Mouse (Mus musculus) kidney, adult 8-10 months (tissue): ENCODE data around the gene Nob1.

Source experiments
- DNase-seq, 2 experiments: peaks; one replicate each; pipeline ENCODE4 v3.0.0; 2022

Nob1 gene

GRCm38 (mm10) chr8:107435962-107436831, 11.3 kb upstream of the Nob1 start, which contains the start of gene Wwp2:
Gene Wwp2, plus strand, starts transcription at chr8:107436365.
- peak; percentile 74 to 76 for DNase-seq

DNA sequence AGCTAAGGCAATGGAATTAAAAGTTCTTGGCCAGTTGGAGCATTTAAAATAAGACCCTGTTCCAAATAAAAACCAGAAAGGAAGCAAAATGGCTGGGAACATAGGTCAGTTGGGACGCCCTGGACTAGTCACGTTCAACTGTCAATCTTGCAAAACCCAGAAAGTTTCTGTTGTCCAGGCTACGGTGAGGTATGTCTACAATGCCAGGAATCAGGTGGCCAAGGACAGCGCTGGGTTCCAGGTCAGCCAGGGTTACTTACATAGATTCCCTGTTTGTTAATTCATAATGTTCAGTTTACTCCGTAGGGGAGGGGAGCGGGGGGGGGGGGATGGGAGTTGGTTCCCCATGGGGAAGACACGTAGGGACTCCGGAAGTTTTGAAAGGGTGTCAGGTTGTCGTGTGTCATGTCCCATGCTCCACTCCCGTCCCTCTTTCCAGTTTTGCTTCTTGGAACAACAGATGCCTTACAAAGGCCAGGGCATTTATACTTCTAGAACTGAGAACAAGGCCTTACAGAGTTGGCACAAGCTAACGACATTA, 10.6 kb upstream of the Nob1 start:
- no peak for DNase-seq

DNA sequence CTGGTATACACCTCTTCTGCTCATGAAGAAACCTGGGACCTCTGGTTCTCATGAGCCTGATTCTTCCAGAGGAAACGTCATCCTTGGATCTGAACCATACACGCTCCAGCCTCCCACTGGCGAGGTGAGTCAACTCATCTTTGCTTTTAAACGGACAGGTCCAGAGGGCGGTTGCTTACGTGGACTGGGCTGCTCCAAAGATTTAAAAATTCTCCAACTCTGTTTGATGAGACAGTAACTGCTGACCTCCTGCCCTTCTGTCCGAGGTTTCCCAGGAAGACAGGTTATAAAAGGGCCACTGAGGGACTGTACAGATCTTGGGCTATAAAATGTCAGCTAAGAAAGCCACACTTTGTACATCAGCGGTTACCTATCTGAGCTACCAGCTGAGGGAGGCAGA, 6.0 kb upstream of the Nob1 start:
- DNase-seq = peak; percentile 66 to 68

DNA sequence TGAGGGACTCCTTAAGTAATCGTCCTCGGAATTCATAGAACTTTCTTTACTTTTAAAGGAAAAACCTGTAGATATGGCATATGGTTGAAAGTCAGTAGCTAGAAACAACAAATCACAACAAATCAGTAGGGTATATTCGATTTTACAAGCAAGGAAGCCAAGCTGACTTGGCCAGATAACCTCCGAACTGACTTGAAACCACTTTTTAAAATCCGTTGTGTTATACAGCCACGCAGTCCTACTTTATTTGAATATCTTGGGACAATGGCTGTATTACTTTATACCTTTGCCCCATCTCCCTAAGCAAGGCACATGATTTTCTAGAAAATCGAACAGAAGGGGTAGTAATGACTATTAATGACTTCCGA, 363 bp upstream of the Nob1 start:
- DNase-seq = no peak

GRCm38 (mm10) chr8:107424176-107424575, 675 bp downstream of the Nob1 start:
- DNase-seq = no peak

- peak in 1 of 2 experiments; percentile 65 for DNase-seq
Observed at GRCm38 (mm10) chr8:107417001-107417400, 7.8 kb downstream of the Nob1 start.

DNA sequence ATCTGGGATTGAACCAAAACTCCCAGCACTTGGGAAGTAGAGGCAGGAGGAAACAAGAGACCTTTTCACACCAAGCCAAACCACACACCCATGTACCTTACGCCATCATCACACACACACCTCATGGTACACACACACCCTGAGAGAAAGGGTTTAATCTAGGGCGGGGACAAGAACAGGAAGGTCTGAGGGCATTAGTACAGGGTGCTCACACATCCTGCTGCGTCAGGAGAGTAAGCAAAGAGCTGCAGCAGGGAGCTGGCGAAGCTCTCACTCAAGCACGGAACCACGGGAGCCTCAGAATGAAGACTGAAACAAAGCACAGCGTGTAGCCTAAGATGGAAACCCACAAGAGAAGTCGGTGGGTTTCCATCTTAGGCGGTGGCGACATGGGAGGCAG, 11.0 kb downstream of the Nob1 start:
- DNase-seq = no peak

DNA sequence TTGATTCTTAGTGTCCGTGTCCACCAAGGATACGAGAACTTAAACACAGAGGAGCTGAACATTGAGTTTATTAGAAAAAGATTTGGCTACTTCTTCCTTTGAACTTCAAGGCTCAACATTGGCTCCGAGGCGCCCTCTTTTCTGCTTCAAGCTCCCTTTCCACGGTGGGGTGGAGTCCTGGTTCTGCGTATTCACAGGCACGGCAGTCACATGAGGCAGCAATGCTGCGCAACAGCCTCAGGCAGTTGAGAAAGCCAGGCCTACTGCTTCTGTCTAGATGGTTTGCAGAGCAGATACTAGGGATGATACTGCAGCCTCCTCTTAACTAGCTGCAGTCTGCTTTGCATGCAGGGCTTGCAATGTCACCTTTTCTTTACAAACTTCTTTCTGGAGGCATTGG, 12.3 kb downstream of the Nob1 start:
- DNase-seq = no peak

DNA sequence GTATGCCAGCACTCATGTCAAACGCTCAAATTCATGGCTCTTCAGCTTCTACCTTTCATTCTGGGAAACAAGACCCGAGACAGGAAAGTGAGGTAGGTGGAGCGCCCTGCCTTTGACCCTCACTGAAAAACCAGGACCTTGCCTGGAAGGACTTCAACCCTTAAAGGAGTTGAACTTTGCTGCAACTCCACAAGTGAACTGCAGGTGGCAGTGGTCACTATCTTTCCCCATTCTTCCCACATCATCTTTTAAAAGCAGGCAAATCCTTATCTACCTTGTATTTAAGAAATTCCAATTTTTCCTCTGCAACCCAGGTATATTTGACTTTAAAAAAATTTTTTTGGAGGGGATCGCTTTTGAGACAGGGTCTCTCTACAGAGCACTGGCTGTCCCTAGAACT, 13.5 kb downstream of the Nob1 start:
- peak in 1 of 2 experiments; percentile 52 for DNase-seq

- no peak for DNase-seq
Observed at GRCm38 (mm10) chr8:107405935-107406334, 18.9 kb downstream of the Nob1 start.

DNA sequence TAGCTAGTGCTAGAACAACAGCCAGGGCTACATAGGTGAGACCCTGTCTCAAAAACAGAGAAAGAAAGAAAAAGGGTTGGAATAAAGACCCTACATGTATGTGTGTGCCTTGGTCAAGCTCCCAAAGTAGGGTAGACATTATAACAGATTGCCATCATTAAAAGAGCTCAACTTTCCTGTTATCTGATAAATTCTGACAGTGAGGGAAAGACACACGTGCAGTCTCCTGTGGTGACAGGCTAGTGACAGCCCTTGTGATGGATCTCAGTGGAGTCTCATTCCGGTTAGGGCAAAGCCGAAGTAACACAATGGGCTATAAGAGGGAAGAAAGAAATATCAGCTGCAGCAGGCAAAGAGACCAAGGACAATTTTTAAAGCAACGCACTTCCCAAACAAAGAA, 20.8 kb downstream of the Nob1 start:
- no peak for DNase-seq

DNA sequence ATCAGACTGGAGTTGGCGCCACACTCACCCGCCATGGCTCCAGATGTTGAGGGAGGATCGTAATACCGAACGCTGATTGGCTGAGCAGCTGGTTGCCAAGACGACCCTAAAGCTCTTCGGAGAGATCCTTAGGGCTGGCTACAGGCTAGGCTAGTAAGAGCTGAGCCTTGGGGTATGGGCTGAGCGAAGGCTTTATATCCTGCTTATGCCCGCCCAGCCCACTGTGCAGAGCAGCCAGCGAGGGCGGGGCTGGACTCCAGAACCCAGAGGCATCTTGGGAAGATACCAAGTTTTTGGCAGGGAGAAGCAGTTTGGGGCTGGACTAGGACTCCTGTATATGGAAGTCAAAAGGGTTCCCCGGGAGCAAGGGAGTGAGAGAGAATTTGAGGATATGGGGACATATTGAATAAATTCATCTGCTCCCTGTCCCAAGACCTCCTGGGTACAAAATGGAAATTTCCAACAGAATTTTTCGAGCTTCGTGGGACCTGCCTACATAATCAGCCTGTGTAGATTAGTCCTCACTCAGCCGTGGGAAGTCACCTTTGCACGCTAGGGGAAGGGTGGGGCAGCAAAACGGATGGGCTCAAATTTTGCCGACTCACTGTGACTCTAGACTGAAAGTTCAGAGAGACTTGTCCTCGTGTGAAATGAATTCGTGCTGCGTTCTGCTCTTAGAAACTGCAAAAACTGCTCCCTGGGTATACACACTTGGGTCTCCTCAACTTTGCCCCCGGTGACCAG, 21.6 kb downstream of the Nob1 start, which contains the start of gene Nqo1:
Gene Nqo1, minus strand, starts transcription at position 169 of the 744 bp plus-strand sequence.
- peak; percentile 85 to 88 for DNase-seq

GRCm38 (mm10) chr8:107401866-107402265, 23.0 kb downstream of the Nob1 start:
- DNase-seq = no peak

DNA sequence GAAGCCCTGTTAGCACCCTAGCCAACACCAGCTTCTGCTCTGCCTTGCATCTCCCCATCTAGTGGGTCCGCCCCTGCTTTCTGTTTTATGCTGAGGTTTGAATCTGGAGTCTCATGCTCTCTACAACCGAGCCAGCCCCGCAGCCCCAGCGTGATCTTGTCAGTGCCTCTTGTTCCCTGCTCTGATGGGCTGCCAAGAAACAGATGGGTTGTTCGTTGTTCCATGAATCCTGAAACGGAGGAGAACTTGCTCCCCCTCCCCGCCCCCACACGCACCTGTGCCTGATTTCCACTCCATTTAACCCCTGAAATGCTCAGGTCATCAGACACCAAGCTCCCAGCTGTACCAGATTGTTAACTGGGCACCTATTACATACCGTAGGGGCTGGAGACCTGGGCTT, 25.4 kb downstream of the Nob1 start:
- DNase-seq = no peak

GRCm38 (mm10) chr8:107397665-107398064, 27.2 kb downstream of the Nob1 start:
- no peak for DNase-seq

DNA sequence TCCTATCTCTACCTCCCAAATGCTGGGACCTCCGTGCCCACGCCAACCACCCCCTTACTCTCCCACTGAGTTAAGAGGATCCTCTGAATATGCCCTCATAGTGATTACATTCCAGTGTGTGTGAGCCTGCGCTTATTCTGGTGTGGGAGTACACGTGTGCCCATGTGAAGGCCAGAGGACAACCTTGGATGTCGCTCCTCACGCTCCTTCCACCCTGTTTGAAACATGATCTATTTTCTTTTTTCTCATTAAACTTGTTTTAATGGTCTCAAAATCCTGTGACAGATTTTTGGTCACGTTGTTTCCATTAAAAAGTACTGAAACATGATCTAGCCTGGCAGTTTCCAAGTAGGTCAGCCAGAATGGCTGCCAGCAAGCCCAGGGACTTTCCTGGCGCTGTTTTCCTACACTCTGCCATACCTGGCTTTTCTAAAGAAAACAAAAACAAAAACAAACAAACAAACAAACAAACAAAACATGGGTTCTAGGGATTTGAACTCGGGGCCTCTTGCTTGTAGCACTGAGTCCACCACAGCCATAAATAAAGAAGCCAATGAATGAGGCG, 28.7 kb downstream of the Nob1 start:
- no peak for DNase-seq

DNA sequence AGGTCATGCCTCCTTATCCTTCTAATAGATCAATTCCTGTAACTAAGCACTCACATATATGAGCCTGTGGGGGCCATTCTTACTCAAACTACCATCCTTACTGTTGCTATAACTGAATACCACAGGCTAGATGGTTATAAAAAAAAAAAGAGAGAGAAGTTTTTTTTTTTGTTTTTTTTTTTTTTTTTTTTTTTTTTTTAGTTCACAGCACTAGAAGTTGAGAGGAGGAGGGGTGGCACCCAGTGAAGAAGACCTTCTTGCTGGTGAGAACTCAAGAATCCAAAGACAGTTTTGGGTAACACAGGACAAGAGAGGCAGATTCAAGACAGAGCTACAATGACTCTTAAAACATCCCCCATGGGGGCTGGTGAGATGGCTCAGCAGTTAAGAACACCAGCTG, 29.5 kb downstream of the Nob1 start:
- no peak for DNase-seq

- DNase-seq = no peak
Observed at GRCm38 (mm10) chr8:107391136-107391516, 33.7 kb downstream of the Nob1 start.

- DNase-seq = peak; percentile 81 to 83
Observed at GRCm38 (mm10) chr8:107390476-107391135, 34.2 kb downstream of the Nob1 start.

GRCm38 (mm10) chr8:107389557-107389956, 35.3 kb downstream of the Nob1 start:
- peak; percentile 88 to 89 for DNase-seq

- DNase-seq = peak; percentile 55 to 72
Observed at GRCm38 (mm10) chr8:107387861-107388260, 37.0 kb downstream of the Nob1 start.

DNA sequence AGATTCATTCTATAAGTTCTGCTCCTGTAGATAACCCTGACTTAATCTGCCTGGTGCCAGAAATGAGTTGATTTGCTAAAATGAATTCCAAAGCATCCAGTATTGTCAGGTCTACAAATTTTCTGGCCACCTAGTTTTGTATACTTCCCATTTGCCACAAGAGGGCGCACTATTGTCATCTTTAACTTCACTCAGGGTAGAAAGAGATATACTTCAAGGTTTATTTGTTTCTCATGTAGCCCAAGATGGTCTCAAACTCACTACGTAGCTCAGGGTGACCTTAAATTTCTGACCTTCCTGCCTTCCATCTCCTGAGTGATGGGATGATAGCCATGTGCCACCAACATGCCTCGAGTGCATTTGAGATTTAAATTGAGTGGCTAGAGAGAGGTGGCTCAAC, 38.2 kb downstream of the Nob1 start:
- no peak for DNase-seq

DNA sequence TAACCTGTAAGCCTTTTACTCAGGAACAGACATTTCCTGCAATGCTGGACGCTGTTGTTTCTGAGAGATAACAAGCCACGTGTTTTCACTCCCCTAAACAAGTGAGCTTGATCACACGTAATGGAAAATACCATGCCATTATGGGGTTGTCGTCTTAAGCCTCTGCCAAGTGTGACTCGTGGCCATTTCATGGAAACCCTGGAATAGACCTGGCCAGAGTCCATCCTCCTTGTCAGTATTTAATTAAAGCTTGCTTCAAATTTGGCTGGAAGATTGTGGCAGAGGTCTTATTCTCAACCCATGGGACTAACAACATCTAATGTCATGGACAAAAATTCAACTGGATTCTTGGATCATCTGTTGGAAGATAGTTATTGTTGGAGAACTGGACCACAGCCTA, 38.7 kb downstream of the Nob1 start:
- peak; percentile 31 to 47 for DNase-seq
